Mouse (Mus musculus) layer of hippocampus, postnatal 36 days (tissue): ENCODE results near the gene Tmem163. TPM values are rescaled to one million over a fixed set of nuclear protein-coding genes. Genes with fewer than 3 reads are reported as not detected.

Source experiments
- DNase-seq, 2 experiments: peaks; one replicate each; pipeline ENCODE4 v3.0.0; 2022
- total RNA-seq, 2 experiments: library from RNA; stranded (reverse); gene quantifications; 2 replicates each; pipeline ENCODE4 v1.2.3; 2021

Gene Tmem163
- total RNA-seq, 2 experiments from 2014 or later = 10.4 to 11.7 TPM

DNA sequence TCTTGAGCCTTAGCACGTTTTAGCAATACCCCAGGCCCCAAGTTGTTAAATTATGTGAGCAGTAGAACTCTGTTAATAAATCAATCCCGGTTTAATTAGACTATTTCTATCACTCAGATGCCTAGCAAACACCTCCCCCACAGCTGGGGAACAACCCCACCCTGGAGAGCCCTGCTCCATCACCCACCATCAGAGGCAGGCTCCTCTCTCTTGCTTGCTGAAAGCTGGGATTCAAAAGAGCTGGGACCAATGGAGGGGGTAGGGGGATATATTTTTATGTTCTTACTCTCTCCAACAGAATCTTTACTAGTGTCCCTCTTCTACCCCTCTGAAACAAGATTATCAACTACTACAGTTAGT is 122.9 kb downstream of the Tmem163 start:
- no peak for DNase-seq

- no peak for DNase-seq
Observed at GRCm38 (mm10) chr1:127555822-127556485, 123.4 kb downstream of the Tmem163 start.

DNA sequence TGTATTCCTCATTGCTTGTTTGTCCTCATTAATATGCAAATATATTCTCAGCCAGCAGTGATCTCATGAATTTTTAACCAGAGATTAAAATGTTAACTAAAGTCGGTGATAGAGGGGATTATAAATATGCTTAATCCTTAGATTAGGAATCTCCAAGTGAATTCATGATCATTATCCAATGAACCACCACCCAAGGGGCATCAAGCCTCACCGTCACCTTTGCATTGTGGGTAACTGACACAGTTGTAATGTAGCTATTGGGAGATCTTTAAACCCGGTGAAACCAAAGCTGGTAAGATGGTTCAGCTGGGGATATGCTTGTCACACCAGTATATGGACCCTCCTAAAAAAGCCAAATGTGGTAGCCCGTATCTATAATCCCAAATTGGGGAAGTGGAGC is 131.3 kb downstream of the Tmem163 start:
- DNase-seq = no peak

DNA sequence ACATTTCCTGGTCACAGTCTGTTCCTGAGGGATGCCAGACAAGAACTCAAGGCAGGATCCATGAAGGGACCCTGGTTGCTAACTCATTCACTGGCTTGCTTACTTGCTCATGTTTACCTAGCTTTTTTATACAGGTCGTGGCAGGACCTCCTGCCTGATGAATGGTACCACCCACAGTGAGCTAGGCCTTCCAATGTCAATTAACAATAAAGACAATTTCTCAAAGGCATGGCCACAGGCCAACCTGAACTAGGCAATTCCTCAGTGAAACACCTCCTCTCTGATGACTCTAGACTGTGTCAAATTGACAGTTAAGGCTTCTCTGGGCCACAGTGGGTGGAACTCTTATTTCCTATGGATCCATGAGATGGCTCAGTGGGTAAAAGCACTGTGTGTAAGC is 136.6 kb downstream of the Tmem163 start:
- no peak for DNase-seq

GRCm38 (mm10) chr1:127541931-127542330 is 137.4 kb downstream of the Tmem163 start:
- DNase-seq = peak in 1 of 2 experiments; percentile 11

- DNase-seq = no peak
Observed at GRCm38 (mm10) chr1:127541522-127541921, 137.8 kb downstream of the Tmem163 start.

- DNase-seq = peak; percentile 22
Observed at GRCm38 (mm10) chr1:127537204-127538038, 141.9 kb downstream of the Tmem163 start.

- no peak for DNase-seq
Observed at GRCm38 (mm10) chr1:127536448-127536847, 142.9 kb downstream of the Tmem163 start.

- no peak for DNase-seq
Observed at GRCm38 (mm10) chr1:127531723-127532122, 147.6 kb downstream of the Tmem163 start.

- peak; percentile 15 to 36 for DNase-seq
Observed at GRCm38 (mm10) chr1:127530849-127531580, 148.3 kb downstream of the Tmem163 start.

- no peak for DNase-seq
Observed at GRCm38 (mm10) chr1:127523364-127523763, 156.0 kb downstream of the Tmem163 start.

GRCm38 (mm10) chr1:127514888-127515287 is 164.5 kb downstream of the Tmem163 start:
- no peak for DNase-seq

GRCm38 (mm10) chr1:127514479-127514878 is 164.9 kb downstream of the Tmem163 start:
- DNase-seq = no peak

- DNase-seq = no peak
Observed at GRCm38 (mm10) chr1:127513664-127514063, 165.7 kb downstream of the Tmem163 start.

DNA sequence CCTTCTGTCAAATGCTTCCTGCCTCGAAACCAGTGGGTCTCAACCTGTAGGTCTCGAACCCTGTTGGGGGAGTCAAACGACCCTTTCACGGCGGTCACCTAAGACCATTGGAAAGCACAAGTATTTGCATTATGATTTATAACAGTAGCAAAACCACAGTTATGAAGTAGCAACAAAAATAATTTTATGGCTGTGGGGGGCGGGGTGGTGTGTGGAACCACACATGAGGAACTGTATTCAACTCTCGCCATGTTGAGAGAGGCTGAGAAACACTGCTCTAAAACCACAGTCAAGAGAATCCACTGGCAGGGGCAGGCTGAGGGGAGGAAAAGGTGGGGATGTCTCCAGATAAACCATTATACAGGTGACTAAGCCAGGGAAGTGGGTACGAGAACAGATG is 166.2 kb downstream of the Tmem163 start:
- DNase-seq = no peak

- no peak for DNase-seq
Observed at GRCm38 (mm10) chr1:127512709-127513108, 166.6 kb downstream of the Tmem163 start.

GRCm38 (mm10) chr1:127511362-127511761 is 168.0 kb downstream of the Tmem163 start:
- no peak for DNase-seq

GRCm38 (mm10) chr1:127508921-127509320 is 170.4 kb downstream of the Tmem163 start:
- DNase-seq = no peak

DNA sequence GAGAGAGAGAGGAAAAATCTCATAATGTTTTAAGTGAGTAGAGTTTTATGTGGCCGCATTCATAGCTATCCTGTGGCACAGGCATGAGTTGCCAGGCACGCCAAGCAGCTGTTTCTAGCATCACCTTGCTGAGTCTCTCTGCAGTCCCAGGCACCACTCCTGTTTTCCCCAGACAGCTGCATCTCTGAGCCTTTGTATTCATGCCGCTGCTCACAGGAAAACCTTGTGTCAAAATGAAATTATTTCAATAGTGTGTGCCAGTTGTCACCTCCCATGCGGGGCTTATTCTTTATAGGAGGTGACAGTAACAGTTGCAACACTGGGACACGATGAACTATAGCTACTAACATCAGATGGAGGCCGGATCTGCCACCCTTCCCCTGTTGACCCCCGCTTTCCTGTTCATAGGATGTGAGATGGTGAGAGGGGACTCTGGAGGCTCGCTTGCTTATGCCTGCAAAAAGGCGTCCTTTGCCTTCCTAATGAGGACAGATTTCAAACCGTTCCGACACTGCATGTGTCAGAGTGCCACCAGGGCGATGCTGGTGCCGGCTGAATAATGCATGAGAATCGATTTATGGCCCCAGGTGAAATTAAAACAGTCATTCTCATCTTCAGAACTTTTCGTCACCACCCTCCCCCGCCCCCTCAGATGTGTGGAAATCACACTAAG is 171.1 kb downstream of the Tmem163 start:
- no peak for DNase-seq

- no peak for DNase-seq
Observed at GRCm38 (mm10) chr1:127507042-127507650, 172.2 kb downstream of the Tmem163 start.

DNA sequence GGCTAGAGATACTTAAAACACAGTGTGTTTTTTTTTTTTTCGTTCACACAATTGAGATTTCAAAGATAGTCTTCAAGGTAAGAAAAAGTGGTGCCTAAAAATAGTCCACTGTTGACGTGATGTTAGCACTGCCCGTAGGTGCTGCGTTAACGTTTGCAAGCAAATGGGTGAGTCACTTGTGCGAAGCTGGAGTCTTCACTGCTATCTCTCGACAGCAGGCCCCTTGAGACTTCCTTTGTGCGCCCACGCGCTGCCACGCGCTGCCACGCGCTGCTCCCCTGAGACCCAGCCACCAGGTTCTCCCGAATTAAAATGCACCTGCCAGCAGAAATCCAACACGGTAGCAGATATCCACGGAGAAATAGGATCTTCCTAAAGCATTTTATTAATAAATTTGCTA is 178.6 kb downstream of the Tmem163 start:
- DNase-seq = no peak

GRCm38 (mm10) chr1:127500219-127500618 is 179.1 kb downstream of the Tmem163 start:
- peak; percentile 81 to 83 for DNase-seq
